Mouse (Mus musculus): Measurements from ENCODE around the gene Sh3bp1.

Sh3bp1 gene

DNA sequence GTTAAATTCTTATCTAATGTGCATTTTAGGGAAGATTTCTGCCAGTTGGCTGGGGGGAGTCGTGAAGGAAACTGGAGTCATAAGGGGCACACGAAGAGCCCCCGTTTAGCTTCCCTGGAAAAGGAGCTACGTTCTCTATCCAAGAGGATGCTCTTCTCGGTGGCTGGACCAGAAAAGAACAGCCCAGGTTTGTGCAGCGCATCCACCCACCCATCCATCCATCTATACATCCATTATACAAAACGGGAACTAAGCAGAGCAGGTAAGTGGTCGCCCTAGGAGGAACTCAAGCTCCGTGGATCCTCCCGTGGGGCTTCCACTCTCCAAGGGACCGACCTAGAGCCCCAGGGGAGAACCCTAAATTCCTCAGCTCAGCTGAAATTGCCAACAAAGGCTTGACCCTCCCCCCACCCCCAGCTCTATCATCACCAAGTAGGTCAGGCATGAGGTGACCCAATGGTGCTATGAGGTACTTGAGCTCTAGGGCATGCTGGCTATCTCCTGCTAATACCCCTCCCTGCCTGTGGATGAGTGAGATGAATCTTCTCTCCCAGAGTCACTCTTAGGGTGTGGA is 48.7 kb downstream of the Sh3bp1 start:
- no peak for DNase-seq

DNA sequence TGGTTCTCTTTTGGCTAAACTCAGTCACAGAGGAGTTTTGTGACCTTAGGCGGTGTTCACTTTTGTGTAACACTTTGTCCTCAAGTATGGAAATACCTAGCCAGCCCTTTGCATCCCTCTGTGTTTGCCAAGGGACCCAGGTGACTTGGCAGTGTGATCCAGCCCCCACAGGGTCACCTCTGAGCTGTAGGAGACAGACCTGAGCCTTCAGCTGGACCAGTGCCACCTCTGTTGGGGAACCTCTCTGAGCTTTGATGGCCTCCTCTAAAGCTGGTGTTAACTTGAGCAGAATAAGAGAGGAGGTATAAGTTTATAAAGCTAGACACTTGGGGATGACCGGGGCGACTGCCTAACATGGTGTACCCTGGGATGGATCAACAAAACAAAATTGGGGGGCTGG is 49.3 kb downstream of the Sh3bp1 start:
- no peak for DNase-seq

DNA sequence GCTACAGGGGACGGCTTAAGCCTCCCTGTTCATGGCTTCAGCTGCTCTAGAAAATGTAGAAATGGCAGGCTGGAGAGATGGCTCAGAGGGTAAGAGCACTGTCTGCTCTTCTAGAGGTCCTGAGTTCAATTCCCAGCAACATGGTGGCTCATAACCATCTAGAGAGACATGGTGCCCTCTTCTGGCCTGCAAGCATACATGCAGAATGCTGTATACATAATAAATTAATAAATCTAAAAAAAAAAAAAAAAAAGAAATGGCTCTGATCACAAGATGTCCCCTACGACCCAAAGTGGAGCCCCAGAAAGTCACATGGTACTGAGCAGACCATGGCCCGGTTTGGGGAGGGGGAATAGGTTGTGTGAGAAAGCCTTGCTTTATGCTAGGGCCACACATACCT is 56.1 kb downstream of the Sh3bp1 start:
- DNase-seq, result no peak

DNA sequence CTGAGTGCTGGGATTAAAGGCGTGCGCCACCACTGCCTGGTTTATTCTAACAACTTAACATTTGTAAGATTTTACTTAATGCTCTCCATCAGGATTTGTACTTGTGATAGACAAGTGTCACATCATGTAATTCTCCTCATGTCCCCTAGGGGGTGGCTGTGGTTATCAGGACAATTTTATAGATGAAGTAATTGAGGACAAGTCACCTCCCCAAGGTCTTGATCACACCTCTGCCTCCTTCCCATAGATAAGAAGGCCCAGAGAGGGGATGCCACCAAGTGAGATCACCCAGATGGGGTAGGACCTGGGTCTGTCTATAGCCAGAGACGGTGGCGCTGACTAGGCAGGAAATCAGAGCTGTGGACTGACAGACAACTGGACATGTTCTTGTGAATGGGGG is 56.8 kb downstream of the Sh3bp1 start:
- DNase-seq, result no peak

DNA sequence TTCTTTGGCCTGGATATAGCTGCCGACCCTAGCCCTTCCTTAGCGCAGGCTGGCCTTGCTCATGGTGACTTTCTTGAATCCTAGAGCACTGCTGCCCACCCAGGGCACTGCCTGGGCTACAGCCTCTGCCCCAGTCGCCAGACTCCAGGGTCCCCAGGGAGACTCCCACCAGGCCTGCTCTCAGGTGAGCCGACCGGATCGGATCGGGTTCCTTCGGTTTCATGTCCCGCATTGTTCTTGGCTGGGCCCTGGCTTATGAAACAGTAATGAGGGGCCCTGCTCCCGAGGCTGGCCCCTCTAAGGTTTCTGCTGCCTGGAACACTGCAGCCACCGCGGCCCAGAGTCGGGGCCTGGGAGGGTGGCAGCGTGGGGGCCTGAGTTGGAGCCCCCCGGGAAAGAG is 57.5 kb downstream of the Sh3bp1 start:
- DNase-seq, result no peak

DNA sequence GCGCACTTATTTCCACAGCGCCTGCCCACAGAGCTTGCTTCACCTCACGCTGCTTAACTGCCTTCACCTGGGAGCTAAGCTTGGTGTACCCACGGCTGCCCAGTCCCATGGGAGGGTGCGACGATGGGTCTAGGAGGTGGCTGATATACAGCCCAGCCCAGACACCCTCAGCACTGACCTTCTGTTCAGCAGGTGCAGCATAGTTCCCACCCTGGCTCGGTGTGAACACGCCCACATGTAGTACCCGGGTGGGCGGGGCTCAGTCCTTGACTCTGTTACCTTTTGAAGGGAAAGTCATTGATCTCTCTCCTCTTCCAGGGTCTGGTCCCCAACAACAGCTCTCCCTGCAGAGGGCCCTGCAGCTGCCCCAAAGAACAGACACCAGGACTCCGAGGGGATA is 60.0 kb downstream of the Sh3bp1 start:
- no peak for DNase-seq

DNA sequence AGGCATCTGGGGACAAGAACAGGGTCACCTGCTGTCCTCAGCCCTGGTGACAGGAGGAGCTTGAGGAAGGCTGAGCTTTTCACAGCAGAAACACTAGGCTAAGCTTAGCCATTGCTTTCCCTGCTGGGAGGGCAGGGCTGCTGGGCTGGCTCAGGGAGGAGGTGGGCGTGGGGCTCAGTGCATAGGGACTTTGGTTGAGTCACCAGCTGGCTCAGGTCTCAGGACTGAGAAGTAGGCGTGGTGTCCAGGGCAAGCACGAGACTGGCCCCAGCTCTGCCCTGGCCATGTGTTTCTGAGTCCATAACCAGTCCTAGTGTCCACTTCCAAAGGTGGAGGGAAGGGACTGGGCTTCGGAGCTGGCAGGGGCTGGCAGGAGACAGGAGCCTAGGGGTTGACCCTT is 60.5 kb downstream of the Sh3bp1 start:
- no peak for DNase-seq
